Mouse (Mus musculus): Measurements from ENCODE around the gene Rfpl4b. TPM values are rescaled to one million over a fixed set of nuclear protein-coding genes. Genes with fewer than 3 reads are reported as not detected.

Rfpl4b gene
- polyA plus RNA-seq, 1 experiment from 2014 or later = not detected

DNA sequence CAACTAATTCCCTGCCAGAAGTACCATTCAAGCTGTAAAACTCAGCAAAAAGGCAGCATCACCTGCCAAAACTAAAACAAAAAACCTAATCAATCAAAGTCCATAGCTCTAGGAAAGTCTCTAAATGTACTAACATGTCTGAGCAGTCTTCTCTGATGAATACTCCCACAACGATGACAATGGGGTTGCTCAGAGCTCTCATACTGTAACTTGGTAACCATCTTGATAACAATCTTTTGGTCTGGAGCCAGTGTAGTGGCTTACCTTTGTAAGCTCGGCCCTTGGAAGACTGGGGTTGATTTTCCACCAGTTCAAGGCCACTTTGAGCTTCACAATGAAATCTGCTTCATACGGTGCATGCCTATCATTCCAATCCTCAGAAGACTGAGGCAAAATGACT is 33.0 kb downstream of the Rfpl4b start:
- Histone ChIP-seq H3K9me3 (replicated peaks; ENCODE audit: control insufficient read depth, low read length, poor library complexity, severe bottlenecking) (no peaks in the 10 kb centered on the region), H3K27me3 (ENCODE audit: control insufficient read depth, insufficient read depth, low read depth, low read length) (no peaks in the 10 kb centered on the region), H3K36me3 (ENCODE audit: control insufficient read depth, insufficient read depth, low read length) (no peaks in the 10 kb centered on the region), H3K4me1 (ENCODE audit: control insufficient read depth, insufficient read depth, low read length) (no peaks in the 10 kb centered on the region), H3K9ac (ENCODE audit: low read depth, low read length) (no peak overlapping the region), H3K27ac (ENCODE audit: low read length) (no peak overlapping the region), H3K4me3 (ENCODE audit: low read depth, low read length) (no peak overlapping the region), H3K4me2 (ENCODE audit: low read length) (no peak overlapping the region)
- 83% methylated on average over 3 of the region's 3 CpGs for WGBS
- ATAC-seq = no peak

Other genes starting within 250 kb of the Rfpl4b start
- gene Lama4, start 143.7 kb upstream of the Rfpl4b start, polyA plus RNA-seq (2015; fragmentation: Nextera tagmentation; extraction: Ambion mirVana) = 15.9 and 20.2 TPM in 2 replicates